Mouse (Mus musculus): ENCODE data around the gene Olfr133.
"Not testable (repeated sequence)": the region's sequence is repeated elsewhere in the genome, so short reads cannot be mapped to it uniquely, and the experiment has no call there.

The Olfr133 gene

GRCm38 (mm10) chr17:38144981-38145380 is at the start of gene Olfr133:
Gene Olfr133, plus strand, starts transcription at chr17:38145281.
- no peak for DNase-seq (ENCODE audit: low spot score)

DNA sequence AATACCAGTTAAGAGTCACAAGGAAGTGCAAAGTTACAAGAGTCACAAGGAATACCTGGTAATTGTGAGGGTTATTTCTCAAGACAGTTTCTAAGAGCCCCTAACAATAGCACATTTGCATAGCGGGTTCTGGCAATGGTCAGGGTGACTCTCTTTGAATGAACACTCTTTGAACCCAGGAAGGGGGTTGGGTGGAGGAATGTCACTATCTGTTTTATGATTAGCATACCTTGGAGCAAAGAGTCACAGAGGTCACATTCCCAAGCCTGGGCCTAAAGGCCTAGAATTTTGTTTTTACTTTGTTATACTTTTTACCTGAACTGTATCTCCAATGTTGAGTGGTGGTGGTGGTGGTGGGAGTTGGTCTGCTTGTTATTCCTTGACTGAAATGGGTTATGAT is 20.9 kb upstream of the Olfr133 start:
- DNase-seq (ENCODE audit: low spot score): not testable (repeated sequence)

DNA sequence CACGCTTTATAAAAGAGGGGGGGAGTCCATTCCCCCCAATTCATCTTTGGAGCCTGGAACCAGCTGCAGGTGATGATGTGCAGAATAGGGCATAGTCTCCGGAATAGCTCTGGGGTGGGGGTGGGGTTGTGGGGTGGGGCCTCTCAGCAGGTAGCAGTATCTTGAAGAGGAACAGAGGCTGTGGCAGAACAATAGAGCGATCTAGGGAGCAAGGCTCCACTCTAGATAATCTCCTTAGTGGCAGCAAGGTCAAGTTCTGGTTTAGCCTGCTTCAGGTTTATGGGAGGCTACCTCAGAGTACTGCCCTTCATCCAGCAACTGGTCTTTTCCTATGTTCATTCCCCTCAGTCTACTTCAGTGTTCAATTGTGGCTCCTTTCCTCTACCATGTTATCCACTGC is 19.7 kb upstream of the Olfr133 start:
- not testable (repeated sequence) for DNase-seq (ENCODE audit: low spot score)

- DNase-seq (ENCODE audit: low spot score): no peak
Measured at GRCm38 (mm10) chr17:38134426-38134825, 10.7 kb upstream of the Olfr133 start, which contains the start of gene Olfr132. Gene Olfr132, minus strand, starts transcription at chr17:38134526.

DNA sequence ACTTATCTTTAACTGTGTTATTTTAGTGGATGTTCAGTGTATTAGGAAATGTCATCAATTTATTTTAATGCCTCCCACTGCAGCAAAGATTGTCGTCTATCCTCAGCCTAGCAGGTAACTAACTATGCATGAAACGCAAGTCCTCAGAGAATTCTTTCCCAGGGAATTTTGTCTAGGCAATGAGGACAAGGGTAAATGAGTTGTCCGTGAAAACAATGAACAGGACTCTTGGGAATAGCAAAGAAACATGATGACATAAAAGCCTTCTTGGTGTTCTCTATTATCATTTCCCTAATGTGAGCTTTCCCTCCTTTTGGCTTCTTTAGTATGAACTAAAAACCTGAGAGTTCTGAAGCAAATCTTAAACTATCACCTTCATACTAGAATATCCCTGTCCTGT is 26.0 kb downstream of the Olfr133 start, which contains the start of gene Olfr134:
Gene Olfr134, plus strand, starts transcription at position 301 of the 400 bp plus-strand sequence.
- DNase-seq (ENCODE audit: low spot score): no peak
